Mouse (Mus musculus): Measurements from ENCODE around the gene Mink1.

DNA sequence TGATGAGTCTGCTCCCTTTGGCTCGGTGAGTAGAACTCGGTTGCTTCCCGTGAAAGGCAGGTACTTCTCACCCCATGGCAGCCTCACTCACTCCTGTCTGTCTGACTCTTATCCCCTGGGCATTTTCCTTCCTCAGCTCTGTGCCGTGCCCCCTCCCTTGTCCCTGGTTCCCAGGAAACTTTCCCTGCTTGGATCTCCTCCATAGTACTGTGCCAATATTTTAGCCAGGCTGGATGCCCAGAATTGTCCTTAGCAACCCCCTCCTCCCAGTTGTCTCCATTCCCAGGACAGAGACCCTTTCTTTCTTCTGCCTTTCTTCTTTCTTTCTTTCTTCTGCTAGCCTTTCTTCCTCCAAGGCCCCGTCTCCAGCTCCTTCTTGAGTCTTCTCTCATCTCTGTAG lies 21.3 kb upstream of the Mink1 start:
- TF ChIP-seq HCFC1 (IDR thresholded peaks at IDR 0.05; ENCODE audit: borderline replicate concordance, insufficient read depth, low read length), result no peak
- no peak for TF ChIP-seq MAFK (IDR thresholded peaks at IDR 0.05; ENCODE audit: insufficient read depth, low read depth, low read length)
- no peak for TF ChIP-seq CHD2 (IDR thresholded peaks at IDR 0.05; ENCODE audit: low read depth, low read length)
- TF ChIP-seq ZNF384 (IDR thresholded peaks at IDR 0.05; ENCODE audit: low read depth, low read length), result no peak

Data from ES-E14 (cell line).